Mouse (Mus musculus): ENCODE data around the gene Thoc5. TPM values are rescaled to one million over a fixed set of nuclear protein-coding genes. Genes with fewer than 3 reads are reported as not detected.

The Thoc5 gene
- polyA plus RNA-seq (2012; rRNA removed) (12.8 and 17.2 TPM in 2 replicates), polyA plus RNA-seq (2014; fragmentation: Nextera tagmentation; extraction: Ambion mirVana) (15.9 and 19.3 TPM in 2 replicates)

DNA sequence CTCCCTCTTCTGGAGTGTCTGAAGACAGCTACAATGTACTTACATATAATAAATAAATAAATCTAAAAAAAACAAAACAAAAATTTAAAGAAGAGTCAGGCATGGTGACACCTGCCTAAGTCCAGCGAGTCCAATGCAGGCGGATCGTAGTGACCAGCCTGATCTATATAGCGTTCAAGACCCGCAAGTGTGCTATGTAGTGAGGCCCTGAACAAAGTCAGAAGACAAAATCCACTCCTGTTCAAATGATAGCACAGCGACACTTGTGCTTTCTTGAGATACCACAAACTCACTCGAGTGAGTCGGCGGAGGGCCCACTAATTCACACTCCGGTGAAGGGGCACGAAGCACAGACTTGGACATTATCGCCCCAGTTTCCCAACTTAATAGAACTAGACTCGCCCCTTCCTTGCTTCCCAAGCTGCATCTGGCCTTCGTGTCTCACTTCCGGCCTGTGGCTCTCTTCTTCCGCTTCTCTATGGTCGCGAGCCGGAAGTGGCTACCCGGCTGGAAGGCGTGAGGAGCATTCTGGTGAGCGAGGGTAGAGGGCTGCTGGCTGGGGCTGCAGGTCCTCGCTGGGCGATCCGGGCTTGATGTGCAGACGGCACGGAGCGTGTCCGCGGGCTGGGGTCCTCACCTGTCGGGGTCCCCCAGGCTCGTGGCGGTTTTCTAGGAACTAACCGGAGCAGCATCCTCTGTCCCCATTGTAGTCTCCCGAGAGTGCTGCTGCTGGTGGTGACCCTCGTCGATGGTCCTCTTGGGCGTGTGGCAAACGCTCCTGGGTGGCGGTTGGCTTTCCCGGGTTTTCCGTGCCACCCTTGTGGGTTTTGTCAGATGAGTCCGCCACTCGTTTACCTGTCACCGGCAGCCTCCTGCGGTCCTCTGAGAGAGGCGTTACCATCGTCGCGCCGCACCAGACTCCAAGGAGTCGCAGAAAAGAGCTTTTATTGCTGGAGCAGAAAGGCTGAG is at the start of gene Thoc5:
Gene Thoc5 (plus strand): TSS at position 473 of the 969 bp plus-strand sequence.
- H3K4me2 ChIP-seq (ENCODE audit: low read depth): peak within 1 kb of the TSS; percentile 93
- H3K27ac ChIP-seq: peak within 1 kb of the TSS; percentile 21
- DNase-seq (ENCODE audit: low read depth in 3 of 3, low spot score in 3 of 3) (peak; percentile 66 to 79 (median 71)), ATAC-seq (ENCODE audit: insufficient read depth) (peak; percentile 84)
- 2% methylated on average over 52 of the region's 52 CpGs for WGBS (ENCODE audit: insufficient replicate concordance)
- H3K9me3 ChIP-seq (ENCODE audit: control insufficient read depth, low read length): no peaks in the 10 kb centered on the region
- H3K4me1 ChIP-seq (replicated peaks; ENCODE audit: control insufficient read depth in 2 of 2, insufficient read depth in 2 of 2, low read length in 1 of 2): peaks cover 0 to 6% of the 10 kb centered on the region in 2 experiments; a peak in 3 of 4 replicates
- TF ChIP-seq EP300 (IDR thresholded peaks at IDR 0.05; ENCODE audit: low read depth): no peak
- no peak for TF ChIP-seq CTCF (IDR thresholded peaks at IDR 0.05; ENCODE audit: low read depth)
- H3K36me3 ChIP-seq (replicated peaks; ENCODE audit: control insufficient read depth, insufficient read depth, low read depth): 0 out of 2 replicates have a peak, but pooled peaks cover 2% of the 10 kb centered on the region
- peak within 1 kb of the TSS; percentile 83 for H3K9ac ChIP-seq (replicated peaks)
- H3K27me3 ChIP-seq (ENCODE audit: control insufficient read depth, insufficient read depth, low read length): no peaks in the 10 kb centered on the region
- H3K4me3 ChIP-seq (ENCODE audit: insufficient read depth in 1 of 2, low read depth in 2 of 2, low read length in 2 of 2): peak within 1 kb of the TSS; percentile 84 to 93

DNA sequence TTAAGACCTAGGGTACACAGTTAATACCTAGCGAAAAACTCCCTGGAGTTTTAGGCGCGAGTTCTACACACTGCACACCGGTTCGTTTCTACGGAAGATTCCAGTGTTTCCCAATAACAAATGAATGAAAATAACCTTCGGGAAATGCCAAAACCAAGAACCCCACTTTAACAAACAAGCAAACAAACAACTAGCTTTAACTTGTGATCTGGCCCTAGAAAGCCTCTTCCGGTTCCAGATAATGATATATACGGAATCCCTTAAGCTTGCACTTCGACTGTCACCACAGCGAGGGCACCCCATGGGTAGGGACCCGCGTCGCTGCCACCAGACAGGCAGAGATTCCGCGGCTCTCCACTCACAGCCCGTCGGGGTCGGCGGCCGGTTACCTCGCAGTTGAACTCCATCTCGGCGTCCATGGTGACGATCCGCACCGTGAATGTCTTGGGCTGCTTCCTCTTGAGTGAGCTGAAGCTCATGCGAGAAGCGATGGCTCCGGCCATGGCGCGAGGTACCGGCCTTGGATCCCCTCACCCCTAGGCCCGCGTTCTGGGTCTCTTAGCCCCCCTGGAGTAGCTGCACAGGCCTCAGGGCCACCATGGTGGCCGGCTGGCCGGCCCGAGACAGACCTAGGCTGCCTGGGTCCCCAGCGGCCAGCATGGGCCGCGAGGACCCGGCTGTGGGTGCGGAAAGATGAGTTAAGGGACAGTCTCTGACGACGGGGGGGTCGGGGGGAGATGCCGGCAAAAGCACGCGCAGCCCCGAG is 46.5 kb upstream of the Thoc5 start:
- WGBS (ENCODE audit: insufficient replicate concordance): under 1% methylated on average over 50 of the region's 50 CpGs
- no peaks in the 10 kb centered on the region for H3K9me3 ChIP-seq (ENCODE audit: control insufficient read depth, low read length)
- peak overlapping the region; percentile 77 for H3K4me2 ChIP-seq (ENCODE audit: low read depth)
- peaks cover 0 to 4% of the 10 kb centered on the region in 2 experiments; a peak in 3 of 4 replicates for H3K4me1 ChIP-seq (replicated peaks; ENCODE audit: control insufficient read depth in 2 of 2, insufficient read depth in 2 of 2, low read length in 1 of 2)
- peak overlapping the region; percentile 93 for H3K9ac ChIP-seq (replicated peaks)
- DNase-seq (ENCODE audit: low read depth in 3 of 3, low spot score in 3 of 3): peak; percentile 24 to 40 (median 34)
- H3K27ac ChIP-seq: peak overlapping the region; percentile 55
- ATAC-seq (ENCODE audit: insufficient read depth): peak; percentile 12
- H3K27me3 ChIP-seq (ENCODE audit: control insufficient read depth, insufficient read depth, low read length): no peaks in the 10 kb centered on the region
- peak overlapping the region; percentile 81 to 82 for H3K4me3 ChIP-seq (ENCODE audit: insufficient read depth in 1 of 2, low read depth in 2 of 2, low read length in 2 of 2)
- TF ChIP-seq CTCF (IDR thresholded peaks at IDR 0.05; ENCODE audit: low read depth) (peak; percentile 10; the same call in 1 of the 2 replicates), EP300 (IDR thresholded peaks at IDR 0.05; ENCODE audit: low read depth) (no peak)
- H3K36me3 ChIP-seq (replicated peaks; ENCODE audit: control insufficient read depth, insufficient read depth, low read depth): no peaks in the 10 kb centered on the region

DNA sequence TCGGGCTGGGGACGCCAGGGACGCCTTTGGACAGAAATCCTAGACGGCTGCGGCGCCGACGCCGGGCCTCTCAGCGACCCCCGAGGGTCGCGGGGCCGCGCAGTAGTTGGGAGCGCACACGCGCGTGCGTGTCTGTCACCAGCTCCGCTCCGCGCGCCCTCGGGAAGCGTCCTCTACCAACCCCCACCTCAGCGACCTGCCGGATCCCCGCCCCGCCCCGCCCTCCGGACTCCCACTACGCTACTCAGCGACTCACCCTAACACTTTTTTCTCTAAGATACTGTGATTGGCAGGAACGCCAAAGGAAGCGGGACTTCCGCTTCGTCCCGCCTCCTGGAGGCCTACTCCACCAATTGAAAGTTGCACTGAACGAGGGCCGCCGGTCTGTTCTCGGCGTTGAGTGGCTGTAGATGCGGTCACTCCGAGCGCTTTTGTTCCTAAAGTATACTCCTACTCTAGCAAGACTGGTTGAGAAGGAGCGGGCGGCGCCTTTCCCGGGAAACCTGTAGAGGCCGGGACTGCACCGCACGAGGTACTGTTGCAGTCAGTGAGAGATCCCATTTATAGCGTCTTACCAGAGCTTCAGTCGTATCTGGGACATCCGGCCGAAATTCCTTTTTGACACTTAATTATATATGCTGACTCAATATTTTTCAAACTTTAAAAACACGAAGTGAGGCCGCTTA is 45.7 kb upstream of the Thoc5 start, which contains the start of gene Nf2:
Gene Nf2 (minus strand): TSS at position 279 of the 686 bp plus-strand sequence.
- TF ChIP-seq CTCF (IDR thresholded peaks at IDR 0.05; ENCODE audit: low read depth) (no peak), EP300 (IDR thresholded peaks at IDR 0.05; ENCODE audit: low read depth) (no peak; the same call in 1 of the 2 replicates)
- ATAC-seq (ENCODE audit: insufficient read depth): peak; percentile 98
- Histone ChIP-seq H3K27me3 (ENCODE audit: control insufficient read depth, insufficient read depth, low read length) (no peaks in the 10 kb centered on the region), H3K27ac (peak within 1 kb of the TSS; percentile 55), H3K4me3 (ENCODE audit: insufficient read depth in 1 of 2, low read depth in 2 of 2, low read length in 2 of 2) (peak within 1 kb of the TSS; percentile 81 to 82), H3K4me1 (replicated peaks; ENCODE audit: control insufficient read depth in 2 of 2, insufficient read depth in 2 of 2, low read length in 1 of 2) (peaks cover 0 to 4% of the 10 kb centered on the region in 2 experiments; a peak in 3 of 4 replicates), H3K4me2 (ENCODE audit: low read depth) (peak within 1 kb of the TSS; percentile 86), H3K9me3 (ENCODE audit: control insufficient read depth, low read length) (no peaks in the 10 kb centered on the region), H3K36me3 (replicated peaks; ENCODE audit: control insufficient read depth, insufficient read depth, low read depth) (no peaks in the 10 kb centered on the region), H3K9ac (replicated peaks) (peak within 1 kb of the TSS; percentile 93)
- under 1% methylated on average over 60 of the region's 60 CpGs for WGBS (ENCODE audit: insufficient replicate concordance)
- peak; percentile 98 to 99 (median 99) for DNase-seq (ENCODE audit: low read depth in 3 of 3, low spot score in 3 of 3)

DNA sequence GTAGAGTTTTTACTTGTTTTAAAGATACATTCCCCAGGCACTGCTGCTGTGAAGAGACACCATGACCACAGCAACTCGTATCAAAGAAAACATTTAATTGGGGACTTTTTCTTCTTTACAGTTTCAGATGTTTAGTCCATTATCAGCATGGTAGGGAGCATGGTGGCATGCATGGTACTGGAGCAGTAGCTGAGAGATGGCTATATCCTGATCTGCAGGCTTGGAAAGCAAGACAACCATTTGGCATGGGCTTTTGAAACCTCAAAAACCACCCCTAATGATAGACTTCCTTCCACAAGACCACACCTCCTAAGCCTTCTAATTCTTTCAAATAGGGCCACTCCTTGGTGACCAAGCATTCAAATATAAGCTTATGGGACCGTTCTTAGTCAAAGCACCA is 44.7 kb upstream of the Thoc5 start:
- Histone ChIP-seq H3K27ac (no peak overlapping the region), H3K9ac (replicated peaks) (no peak overlapping the region), H3K4me3 (ENCODE audit: insufficient read depth in 1 of 2, low read depth in 2 of 2, low read length in 2 of 2) (no peak overlapping the region; a peak in 1 of 4 replicates), H3K4me2 (ENCODE audit: low read depth) (peak overlapping the region; percentile 86; the same call in 1 of the 2 replicates), H3K36me3 (replicated peaks; ENCODE audit: control insufficient read depth, insufficient read depth, low read depth) (no peaks in the 10 kb centered on the region), H3K9me3 (ENCODE audit: control insufficient read depth, low read length) (no peaks in the 10 kb centered on the region), H3K27me3 (ENCODE audit: control insufficient read depth, insufficient read depth, low read length) (no peaks in the 10 kb centered on the region), H3K4me1 (replicated peaks; ENCODE audit: control insufficient read depth in 2 of 2, insufficient read depth in 2 of 2, low read length in 1 of 2) (peaks cover 0 to 4% of the 10 kb centered on the region in 2 experiments; a peak in 3 of 4 replicates)
- TF ChIP-seq CTCF (IDR thresholded peaks at IDR 0.05; ENCODE audit: low read depth) (no peak), EP300 (IDR thresholded peaks at IDR 0.05; ENCODE audit: low read depth) (no peak)
- DNase-seq (ENCODE audit: low read depth in 3 of 3, low spot score in 3 of 3) (no peak), ATAC-seq (ENCODE audit: insufficient read depth) (no peak)
- 80% methylated on average over 2 of the region's 2 CpGs for WGBS (ENCODE audit: insufficient replicate concordance)

Measured in liver, embryonic 14.5 days (tissue).